Mouse (Mus musculus) frontal cortex, adult (tissue): ENCODE results near the gene Adgrl3.
A peak's percentile ranks its signal among the peaks of the same experiment; 100 is the strongest.
"Not testable (repeated sequence)": the region's sequence is repeated elsewhere in the genome, so short reads cannot be mapped to it uniquely, and the experiment has no call there.

Source experiments
- ATAC-seq: cut with Nextera tagmentation; 2 replicates; pipeline ENCODE4 v1.9.2; 2017; ENCODE audit warnings: mild to moderate bottlenecking, moderate library complexity, mixed read lengths; ENCODE audit not compliant: low TSS enrichment

The Adgrl3 gene

DNA sequence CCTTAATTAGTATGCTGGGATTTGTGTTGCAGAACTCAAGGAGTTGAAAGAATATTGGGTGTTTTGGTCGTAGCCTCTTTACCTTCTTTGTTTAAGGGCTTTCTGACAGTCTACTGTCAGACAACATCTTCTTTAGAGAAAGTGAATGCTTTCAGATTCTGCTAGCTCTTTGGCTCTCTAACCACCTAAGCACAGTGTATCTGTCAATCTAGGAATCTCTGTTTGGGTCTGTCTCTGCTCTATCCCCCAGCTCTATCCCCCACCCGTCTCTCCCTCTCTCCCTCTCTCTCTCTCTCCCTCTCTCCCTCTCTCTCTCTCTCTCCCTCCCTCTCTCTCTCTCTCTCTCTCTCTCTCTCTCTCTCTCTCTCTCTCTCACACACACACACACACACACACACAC lies 535.2 kb downstream of the Adgrl3 start:
- ATAC-seq: not testable (repeated sequence)

DNA sequence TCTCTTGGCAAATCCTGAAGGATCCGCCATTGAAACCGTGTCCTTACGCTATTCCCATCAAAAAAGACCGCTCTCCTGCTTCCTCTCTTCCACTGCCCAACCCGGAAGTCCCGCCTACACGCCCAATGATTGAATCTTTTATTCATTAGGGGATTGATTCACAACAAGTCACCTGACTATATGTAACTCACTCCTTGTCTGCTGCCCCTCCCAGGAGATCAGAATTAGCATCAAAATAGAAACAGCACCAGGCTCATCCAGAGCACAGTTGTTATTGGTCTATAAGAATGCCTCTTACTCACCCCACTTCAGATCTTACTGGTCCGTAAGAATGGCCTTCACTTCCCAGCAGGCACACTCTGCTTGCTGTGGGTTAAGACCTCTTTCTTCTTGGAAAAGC lies 536.1 kb downstream of the Adgrl3 start:
- ATAC-seq: no peak

DNA sequence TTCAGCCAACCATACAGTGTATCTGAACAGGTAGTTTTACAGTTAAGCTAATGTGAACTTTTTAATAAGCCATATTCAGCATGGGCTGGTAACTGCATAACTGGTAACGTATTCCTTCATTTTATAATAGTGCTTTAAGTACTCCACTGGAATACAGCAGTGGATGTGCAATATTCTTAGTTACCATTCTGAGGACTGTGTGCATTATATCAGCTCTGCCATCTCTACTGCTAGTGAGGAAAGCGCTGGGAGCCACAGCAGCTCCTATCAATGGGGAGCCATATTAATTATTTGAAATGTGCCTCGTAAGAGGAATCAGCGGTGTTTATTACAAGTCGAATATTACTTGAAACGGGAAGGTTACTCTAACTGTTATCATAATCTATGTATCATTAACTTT lies 539.0 kb downstream of the Adgrl3 start:
- no peak for ATAC-seq

DNA sequence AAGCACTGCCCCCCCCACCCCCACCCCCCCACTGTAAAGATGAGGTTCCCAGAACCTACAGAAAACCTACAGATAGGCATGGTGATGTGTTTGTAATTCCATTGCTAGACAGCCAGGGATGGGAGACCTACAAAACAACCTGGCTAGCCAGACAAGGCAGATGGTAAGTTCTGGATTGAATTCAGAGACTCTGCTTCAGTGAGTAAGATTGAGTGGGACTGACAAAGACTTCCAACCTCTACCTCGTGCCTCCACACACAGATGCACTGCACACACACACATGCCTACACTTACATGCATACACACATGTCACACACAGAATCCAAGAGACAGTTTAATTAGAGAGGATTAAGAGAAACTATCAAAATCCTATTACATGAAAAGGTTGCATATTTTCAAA lies 544.4 kb downstream of the Adgrl3 start:
- peak; percentile 87 for ATAC-seq

DNA sequence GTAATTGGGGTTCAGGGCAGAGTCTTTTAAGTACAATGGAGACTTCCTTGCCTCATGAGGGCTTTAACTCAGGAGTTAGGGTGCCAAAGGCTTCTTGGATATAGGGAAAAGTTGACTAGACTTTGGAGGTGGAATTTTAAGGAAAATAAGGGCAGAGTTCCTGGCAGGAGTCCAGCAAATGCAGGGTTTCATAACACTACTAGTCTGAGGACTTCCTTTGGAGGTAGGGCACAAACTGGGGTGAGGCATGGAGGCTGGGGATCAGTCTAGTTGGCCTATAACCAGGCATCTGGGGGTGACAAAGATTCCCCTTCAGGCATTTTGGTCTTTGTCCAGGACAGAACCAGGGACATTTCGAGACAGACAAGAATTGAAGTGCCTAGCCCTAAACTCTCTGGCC lies 546.6 kb downstream of the Adgrl3 start:
- no peak for ATAC-seq

DNA sequence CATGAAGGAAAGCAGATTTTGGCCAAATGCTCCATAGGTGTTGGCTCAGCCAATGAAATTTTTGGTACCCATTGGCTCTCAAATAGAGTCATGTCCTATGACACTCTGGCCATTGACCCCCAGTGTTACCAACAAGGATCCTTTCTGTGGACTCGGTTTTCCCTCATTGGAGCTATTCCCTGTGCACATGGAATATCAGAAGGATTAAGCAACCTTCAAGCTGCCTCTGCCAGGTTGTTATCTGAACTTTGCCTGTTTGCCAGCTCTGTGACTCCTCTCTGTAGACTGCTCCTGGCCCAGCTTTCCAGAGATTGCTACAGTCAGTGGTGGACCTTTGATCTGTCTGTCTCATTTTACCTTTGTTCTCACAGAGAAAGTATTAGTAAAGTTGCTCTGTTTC lies 548.8 kb downstream of the Adgrl3 start:
- ATAC-seq: no peak

DNA sequence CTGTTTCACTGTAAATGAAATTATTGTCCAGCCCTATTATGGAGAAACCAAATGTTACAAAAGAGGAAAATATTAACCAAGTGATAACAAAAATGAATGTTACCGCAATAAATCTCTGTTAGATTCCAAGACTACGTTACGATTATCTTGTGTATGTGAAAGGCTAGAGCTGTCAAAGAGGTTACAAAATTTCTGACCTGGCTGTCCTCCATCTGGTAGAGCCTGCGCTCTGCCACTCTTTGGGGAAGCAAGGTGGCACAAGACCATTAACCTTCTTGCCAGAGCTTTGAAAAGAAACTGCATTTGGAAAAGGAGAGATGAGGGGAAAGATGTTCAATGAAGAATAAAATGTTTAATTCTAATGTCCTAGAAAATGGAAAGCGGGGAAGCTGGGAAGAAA lies 562.9 kb downstream of the Adgrl3 start:
- no peak for ATAC-seq

DNA sequence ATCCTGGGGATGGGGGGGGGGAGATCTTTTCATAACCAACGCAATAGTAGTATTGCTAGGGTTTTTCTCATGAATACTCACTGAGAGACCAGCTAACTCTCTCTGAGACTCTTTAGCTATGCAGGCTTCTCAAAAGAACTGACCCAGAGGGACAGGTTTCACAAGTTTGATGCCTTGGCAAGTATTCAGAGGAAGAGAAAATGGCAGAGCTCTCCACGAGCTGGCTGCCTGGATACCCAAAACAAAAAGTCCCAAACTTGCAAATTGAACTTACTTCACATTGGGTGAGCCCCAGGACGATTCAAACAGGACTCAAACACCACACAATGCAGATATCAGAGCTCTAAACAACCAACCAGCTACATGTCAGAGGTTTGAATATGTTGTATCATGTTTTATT lies 563.5 kb downstream of the Adgrl3 start:
- no peak for ATAC-seq

DNA sequence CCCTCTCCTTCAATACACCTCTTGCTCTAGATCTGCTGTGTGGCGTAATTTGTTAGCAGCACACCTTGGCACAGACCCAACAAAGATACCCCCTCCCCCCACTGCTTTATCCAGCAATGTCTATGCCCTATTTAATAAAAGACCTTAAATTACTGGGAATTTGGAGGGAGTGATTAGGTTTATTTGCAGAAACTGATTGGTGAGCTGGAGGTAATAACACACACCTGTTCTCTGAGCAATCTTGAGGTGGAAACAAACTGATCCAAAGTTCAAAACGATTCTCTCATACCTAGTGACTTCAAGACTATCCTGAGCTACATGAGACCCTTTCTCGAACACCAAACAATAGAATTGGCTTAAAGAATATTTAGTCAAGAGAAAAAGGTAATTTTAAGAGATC lies 565.0 kb downstream of the Adgrl3 start:
- ATAC-seq: no peak

DNA sequence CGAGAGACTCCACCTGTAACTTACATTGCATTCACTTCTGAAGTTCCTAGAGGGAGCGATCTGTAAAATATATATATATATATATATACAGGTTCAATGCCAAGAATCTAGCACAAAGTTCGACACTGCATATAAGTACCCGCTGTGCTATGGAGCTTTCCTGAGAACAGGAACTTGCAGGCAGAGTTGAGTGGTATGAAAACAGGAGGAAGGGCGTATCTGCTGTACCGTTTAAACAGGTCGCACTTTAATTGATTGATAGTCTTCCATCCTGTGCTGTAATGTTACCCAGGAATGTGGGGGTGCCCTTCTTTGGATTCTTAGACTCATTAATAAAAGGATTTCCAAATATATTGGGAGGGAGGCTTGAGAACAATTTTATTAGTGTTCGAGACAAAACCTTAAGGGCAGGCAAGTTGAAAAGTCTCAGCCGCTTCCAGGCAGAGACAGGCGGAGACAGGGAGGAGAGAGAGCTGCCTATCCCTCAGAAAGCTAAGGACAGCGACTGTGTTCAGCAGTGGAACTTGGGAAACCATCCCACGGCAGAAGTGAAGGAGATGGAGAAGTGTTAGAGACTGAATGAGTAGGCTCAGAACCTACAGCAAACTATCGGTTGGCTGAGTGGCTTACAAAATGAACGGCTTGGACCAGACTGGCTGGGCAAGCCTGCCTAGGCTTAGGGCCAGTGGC lies 570.2 kb downstream of the Adgrl3 start:
- peak; percentile 60 for ATAC-seq

DNA sequence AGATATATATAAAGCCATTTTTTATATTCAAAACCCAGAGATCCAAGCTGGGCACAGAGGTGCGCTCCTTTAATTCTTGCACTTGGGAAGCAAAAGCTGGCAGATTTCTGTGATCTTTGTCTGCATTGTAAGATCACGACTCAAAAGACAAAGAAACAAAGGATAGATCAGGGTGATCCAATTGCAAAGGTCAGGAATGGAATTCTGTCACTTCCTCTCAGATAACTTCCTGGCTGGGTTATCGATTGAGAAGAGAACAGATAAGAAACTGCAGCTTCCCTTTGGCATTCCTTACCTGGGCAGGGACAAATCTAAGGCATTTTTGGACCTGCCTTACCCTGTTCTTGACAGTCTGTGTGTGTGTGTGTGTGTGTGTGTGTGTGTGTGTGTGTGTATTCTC lies 571.5 kb downstream of the Adgrl3 start:
- ATAC-seq: no peak

DNA sequence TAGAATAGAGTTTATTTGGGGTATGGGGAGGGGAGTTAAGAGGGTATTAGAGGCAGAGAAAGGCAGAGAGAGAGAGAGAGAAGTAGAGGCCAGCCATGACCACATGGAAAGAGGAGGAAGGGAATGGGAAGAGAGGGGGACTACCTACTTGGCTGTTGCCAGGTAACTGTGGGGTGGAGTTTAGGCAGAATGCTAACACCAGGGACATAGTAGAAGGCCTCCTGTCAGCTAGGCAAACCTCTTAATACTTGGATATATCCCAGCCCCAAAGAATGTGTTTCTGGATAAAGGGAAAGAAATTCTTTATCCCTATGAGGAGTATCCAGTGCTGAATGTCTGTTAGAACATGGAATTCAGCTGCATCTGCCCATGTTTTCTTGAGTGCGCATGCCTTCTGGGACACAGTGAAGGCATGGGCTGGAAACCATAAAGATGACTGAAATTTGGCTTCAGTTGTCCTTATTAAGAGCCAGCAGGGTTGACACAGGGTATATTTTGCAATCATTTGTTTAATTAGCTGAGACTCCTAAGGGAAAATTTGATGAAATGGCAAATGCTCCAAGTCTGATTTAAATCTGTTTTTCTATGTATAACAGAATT lies 573.6 kb downstream of the Adgrl3 start:
- ATAC-seq: no peak

DNA sequence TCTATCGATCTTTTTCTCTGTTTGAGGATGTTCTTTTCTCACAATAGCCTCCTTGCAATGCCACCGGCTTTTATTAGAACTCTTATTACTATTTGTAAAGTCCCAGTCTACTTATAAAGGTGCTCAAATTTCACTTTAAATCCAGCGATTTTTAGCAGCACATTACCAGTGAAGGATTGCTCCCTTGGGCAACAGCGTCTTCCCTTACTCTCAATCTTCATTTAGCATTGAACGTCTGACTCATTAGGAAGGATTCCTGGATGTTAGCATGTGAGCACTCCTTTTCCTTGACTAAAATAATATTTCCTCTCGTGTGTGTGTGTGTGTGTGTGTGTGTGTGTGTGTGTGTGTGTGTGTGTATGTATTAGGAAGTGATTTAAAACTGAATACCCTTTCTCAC lies 578.1 kb downstream of the Adgrl3 start:
- ATAC-seq: no peak

DNA sequence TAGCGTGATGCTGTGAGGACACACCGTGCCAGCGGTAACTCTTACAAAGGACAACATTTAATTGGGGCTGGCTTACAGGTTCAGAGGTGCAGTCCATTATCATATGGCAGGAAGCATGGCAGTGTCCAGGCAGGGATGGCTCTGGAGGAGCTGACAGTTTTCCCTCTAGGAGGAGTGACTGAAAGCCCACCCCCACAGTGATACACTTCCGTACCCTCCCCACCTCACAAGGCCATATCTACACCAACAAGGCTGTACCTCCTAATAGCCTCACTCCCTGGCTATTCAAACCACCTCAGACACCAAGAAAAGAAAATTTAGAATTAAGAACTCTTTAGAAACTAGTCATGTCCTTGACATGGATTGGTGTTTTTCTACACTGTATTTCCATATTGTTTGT lies 583.0 kb downstream of the Adgrl3 start:
- no peak for ATAC-seq

DNA sequence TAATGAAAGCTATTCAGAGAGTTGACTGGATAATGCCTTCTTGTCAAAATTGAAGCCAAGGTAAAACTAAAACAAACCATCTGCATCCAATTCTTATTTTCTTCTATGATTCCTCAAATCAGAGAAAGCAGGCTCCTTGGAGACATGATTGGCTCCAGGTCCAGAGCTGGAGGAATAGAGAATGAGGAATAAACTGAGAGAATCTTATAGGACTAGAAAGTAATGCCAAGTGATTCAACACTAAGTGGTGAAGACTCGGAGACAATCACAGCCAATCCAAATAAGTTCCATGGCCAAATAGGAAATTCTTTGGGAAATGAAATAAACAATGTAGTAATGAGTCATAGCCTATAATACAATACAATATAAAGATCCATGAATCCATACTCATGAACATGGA lies 585.7 kb downstream of the Adgrl3 start:
- ATAC-seq: no peak

DNA sequence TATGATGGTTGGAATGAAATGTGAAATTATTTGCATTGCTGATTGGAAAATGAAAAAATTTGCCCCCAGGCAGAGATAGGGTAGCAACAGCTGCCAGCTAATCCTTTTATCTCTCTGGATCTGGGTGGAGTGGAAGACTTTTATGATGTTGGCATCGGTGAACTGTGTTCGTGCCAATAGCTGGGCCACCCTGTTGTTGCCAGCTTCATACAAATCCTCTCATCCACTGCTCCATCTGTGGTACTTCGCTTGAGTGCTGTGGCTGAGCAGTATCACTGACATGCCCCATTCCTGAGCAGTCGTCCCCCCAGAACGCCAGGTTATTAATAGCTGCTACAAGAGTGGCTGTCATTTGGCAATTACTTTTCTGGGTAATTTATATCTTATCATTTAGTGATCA lies 590.3 kb downstream of the Adgrl3 start:
- ATAC-seq: peak; percentile 43

DNA sequence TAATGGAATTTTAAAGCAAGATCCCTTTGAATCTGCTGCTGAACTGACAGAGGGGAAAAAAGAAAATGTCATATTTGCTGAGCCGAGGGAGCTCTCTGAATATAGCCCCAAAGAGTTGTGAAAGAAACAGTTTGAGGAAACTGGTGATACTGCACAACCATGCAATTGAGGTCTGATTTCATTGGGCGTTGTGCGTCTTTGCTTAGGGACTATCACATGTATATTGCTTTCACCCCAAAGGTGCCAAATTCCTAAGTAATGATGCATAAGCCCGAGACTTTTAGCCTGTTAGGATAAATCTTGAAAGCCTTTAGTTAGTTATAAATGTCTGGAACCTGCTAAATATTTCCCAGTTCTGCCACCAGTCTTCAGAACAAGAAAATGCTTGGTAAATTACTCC lies 594.7 kb downstream of the Adgrl3 start:
- no peak for ATAC-seq

DNA sequence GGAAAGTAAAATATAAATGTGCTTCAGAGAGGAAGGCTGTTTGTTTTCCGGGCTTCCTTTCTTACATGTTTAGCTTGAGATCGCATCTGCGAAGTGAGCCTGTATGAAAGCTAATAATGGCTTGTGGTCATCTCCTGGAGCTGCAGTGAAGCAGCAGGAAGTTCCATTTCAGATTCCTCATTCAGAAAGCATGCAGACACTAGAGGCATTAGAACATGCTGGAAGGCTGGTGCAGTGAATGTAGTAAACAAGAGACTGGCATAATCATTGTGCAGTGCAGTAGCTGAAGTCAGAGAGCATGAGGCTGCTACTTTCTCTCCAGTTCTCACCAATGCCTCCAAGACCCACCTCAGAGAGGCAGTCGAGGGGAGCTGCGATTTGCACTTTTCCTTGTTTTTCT lies 601.2 kb downstream of the Adgrl3 start:
- ATAC-seq: peak; percentile 64

DNA sequence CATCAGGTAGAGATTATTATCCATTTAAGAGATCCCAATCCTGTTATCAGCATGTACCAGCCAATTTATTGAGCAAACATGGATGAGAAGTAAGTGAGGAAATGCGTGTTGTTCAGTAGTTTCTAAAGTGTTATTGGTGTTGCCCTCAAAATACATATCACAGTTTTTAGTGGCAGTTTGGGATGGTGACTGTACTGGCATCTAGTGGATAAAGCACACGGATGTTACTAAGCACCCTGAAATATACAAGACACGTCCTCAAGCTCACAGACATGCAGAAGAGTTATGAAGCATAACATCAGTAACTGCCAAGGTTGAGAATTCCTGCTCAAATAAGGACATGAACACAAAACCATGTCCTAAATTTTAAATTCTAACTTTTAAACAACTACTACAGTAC lies 601.8 kb downstream of the Adgrl3 start:
- ATAC-seq: peak; percentile 70; the same call in 1 of the 2 replicates

DNA sequence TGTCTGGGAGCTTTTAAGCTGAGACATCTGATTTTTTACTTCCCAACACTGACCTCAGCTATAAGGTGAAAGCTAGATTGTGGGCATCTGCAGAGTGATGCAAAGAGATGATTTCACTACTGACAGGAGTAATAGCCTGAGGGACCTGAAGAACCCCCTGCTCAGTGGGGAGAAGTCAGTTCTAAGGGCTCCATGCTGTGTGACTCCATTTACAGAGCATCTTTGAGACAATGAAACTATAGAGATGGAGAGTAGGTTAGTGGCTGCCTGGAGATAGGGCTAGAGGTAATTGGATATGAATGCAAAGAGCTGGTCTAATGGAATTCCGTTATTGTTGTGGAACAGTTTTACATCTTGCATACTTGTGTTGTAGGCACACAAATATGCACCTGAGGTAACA lies 603.9 kb downstream of the Adgrl3 start:
- no peak for ATAC-seq

DNA sequence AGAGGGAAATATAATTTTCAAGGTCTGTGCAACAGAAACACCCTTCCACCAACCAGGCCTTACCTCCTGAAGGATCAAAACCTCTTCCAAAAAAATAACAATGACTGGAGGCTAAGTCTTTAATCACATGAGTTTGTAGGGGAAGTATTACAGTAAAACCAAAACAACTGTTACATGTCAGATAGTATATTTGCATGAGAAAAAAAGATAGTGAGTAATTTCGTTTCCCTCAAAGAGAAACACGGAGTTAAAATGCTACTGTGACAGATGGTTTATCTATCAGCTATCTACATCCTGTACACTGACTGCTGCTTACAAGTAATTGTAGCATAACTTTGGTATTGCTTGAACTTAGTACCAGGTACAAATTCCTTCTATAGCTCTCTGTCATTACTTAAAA lies 616.2 kb downstream of the Adgrl3 start:
- ATAC-seq: no peak

DNA sequence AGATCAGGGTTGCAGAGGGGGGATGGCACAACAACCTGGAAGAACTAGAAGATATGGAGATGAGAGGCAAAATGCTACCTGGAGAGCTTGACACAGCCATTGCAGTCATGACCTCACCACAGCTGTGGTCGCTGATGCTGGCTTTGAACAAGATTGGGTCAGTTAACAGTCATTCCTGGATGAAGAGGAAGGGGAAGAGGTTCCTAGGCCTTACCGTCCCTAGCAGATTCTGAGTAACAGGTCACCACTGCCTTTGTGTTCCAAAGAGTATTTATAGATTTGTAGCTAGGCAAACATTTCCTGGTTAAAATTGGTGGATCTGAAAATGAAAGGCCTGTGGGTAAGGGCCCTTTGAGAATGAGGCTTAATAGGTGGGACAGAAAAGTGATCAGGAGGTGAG lies 618.5 kb downstream of the Adgrl3 start:
- no peak for ATAC-seq

DNA sequence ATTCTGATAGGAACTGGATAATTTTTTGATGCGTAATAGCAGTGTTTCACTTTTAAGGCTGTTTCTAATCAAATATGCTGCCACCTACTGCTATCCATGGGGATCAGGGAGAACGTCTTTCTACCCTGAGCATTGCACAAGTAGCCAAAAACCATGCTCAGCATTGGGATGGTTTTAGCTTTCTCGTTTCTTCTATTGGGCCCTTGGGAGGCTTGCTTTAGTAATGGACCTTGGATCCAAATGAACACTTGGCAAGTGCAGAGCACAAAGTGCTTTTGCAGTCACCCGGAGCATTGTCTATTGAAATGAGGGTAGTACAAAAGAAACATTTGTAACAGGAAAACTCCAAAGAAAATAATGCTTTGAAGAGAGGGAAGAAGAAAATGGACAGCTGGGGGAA lies 620.2 kb downstream of the Adgrl3 start:
- peak; percentile 58 for ATAC-seq

DNA sequence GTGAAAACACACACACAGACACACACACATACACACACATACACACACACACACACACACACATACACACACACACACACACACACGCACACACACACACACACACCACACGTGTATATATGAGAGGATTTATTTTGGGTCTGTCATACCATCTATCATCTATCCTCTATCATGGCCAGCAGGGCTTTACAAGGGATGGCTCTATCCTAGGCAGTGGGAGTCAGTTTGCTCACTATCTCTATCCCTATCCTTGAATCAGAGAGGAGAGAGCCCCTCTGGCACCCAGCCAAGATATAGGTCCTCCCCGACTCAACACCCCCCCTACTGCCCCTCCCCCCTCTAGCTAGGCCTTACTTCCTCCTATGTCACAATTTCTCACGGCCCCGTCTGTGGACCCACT lies 625.6 kb downstream of the Adgrl3 start:
- ATAC-seq: no peak
